Mouse (Mus musculus) mature B cell (primary cell): ENCODE measurements around the gene Nfe2.

ENCODE experiments used
- in situ Hi-C: fragments of 300-500 bp; cut with MboI; formaldehyde crosslinking; loops from 2 replicates; pipeline ENCODE4 v1.14.3; 2019

Nfe2 gene

GRCm38 (mm10) chr15:103220785-103221184 lies 37.4 kb downstream of the Nfe2 start:
- in situ Hi-C loops: no loop called here

- in situ Hi-C loops: no loop called here
Measured at GRCm38 (mm10) chr15:103216052-103216451, 42.2 kb downstream of the Nfe2 start.

- in situ Hi-C loops: no loop called here
Measured at GRCm38 (mm10) chr15:103214971-103215907, 43.0 kb downstream of the Nfe2 start.

- in situ Hi-C loops: no loop called here
Measured at GRCm38 (mm10) chr15:103214149-103214548, 44.1 kb downstream of the Nfe2 start.

GRCm38 (mm10) chr15:103205156-103205555 lies 53.0 kb downstream of the Nfe2 start:
- in situ Hi-C loops: no loop called here

GRCm38 (mm10) chr15:103202088-103202793 lies 56.0 kb downstream of the Nfe2 start:
- in situ Hi-C loops: no loop called here
